Comparison of ENCODE assay signal across 8 mouse cellular contexts in the genomic region with DNA sequence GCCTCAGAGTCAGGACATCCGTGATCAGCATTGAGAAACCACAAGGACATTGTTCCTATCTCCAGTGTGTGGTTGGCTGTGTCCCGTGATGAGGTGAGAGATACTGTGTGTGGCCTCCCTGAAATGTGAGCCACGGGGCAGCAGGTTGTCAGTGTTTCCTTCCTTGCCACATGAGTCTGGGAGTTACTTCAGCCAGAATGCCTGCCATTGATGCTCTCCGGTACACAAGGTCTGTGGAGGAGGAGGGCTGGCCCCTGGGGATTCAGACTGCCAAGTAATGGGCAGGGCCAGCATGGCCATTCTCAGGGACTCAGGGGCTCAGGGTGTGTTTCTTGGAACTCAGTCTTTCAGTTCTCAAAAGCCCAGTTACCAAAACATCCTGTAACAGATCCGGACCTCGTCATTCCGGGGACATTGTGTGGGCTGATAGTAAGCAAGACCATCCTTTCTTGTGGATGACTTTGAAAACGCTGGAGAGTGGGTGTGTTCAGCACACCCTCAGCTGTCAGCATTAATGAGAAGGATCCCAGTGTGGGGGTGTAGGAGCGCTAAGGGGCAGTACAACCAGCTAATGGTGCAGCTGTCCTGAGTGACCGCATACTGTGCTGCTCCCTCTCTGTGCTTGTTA. TPM values are rescaled to one million over a fixed set of nuclear protein-coding genes. Genes with fewer than 3 reads are reported as not detected.
DNase-seq lines count a peak whose midpoint lies in the region; ATAC-seq and TF ChIP-seq lines count a peak whose summit lies in the region.
"Had no signal": no experiment of that assay in that cellular context is flagged by ENCODE, and none has a peak within 500 bp of the region (broad histone marks: within the 10 kb centered on the region; RNA-seq: fewer than 3 reads in every experiment).

No protein-coding gene starts in this region.

- H3K9me3 ChIP-seq in MEL (replicated peaks; ENCODE audit: insufficient read depth, low read length) = no peaks in the 10 kb centered on the region
- no peaks in the 10 kb centered on the region for H3K9me3 ChIP-seq in heart, embryonic 12.5 days (replicated peaks)
- no peaks in the 10 kb centered on the region for H3K9me3 ChIP-seq in liver, embryonic 13.5 days (replicated peaks)
- no peaks in the 10 kb centered on the region for H3K9me3 ChIP-seq in forebrain, embryonic 13.5 days (replicated peaks)
- H3K9me3 ChIP-seq: neural tube, embryonic 12.5 days had no signal

- WGBS in heart, embryonic 12.5 days = 53% methylated on average over 10 of the region's 10 CpGs
- 22% methylated on average over 10 of the region's 10 CpGs for WGBS in liver, embryonic 13.5 days (ENCODE audit: insufficient replicate concordance)
- 81% methylated on average over 10 of the region's 10 CpGs for WGBS in forebrain, embryonic 13.5 days

- ATAC-seq in heart, embryonic 12.5 days (ENCODE audit: insufficient number of reproducible peaks, low FRiP score) = no peak
- no peak for ATAC-seq in liver, embryonic 13.5 days (ENCODE audit: low read depth)
- no peak for ATAC-seq in cerebellum, adult (ENCODE audit: insufficient number of reproducible peaks, low FRiP score, low TSS enrichment)
- no peak for ATAC-seq in forebrain, embryonic 13.5 days

- peak; percentile 85 for DNase-seq in MEL (ENCODE audit: low read depth, low spot score)
- DNase-seq in liver, embryonic 13.5 days = peak; percentile 19
- DNase-seq in embryo, embryonic 10.5 days (ENCODE audit: low spot score) = no peak

- H3K9ac ChIP-seq in MEL (ENCODE audit: control insufficient read depth, low read depth, low read length, poor library complexity, severe bottlenecking) = peak overlapping the region; percentile 53
- no peak overlapping the region for H3K9ac ChIP-seq in heart, embryonic 12.5 days
- peak overlapping the region; percentile 85 for H3K9ac ChIP-seq in liver, embryonic 13.5 days
- H3K9ac ChIP-seq in forebrain, embryonic 13.5 days = no peak overlapping the region
- H3K9ac ChIP-seq: neural tube, embryonic 12.5 days had no signal

- H3K79me2 ChIP-seq in C2C12 (ENCODE audit: control insufficient read depth, insufficient read depth) = peaks cover 72% of the 10 kb centered on the region
- peaks cover 20% of the 10 kb centered on the region for H3K79me2 ChIP-seq in MEL (ENCODE audit: control insufficient read depth, insufficient read depth, low read length, poor library complexity)

- peak; percentile 18 to 29; a peak in 1 of 4 replicates for TF ChIP-seq POLR2A in MEL (IDR thresholded peaks at IDR 0.05; ENCODE audit: control insufficient read depth in 1 of 2, insufficient read depth in 1 of 2, low read depth in 1 of 2, low read length in 2 of 2, poor library complexity in 1 of 2)

- TF ChIP-seq EP300 in MEL (IDR thresholded peaks at IDR 0.05; ENCODE audit: low read depth in 1 of 2, low read length in 2 of 2) = peak; percentile 52 to 80; a peak in 3 of 4 replicates

- peak overlapping the region; percentile 70 for H3K27ac ChIP-seq in MEL (ENCODE audit: control insufficient read depth, low read depth, low read length)
- H3K27ac ChIP-seq in heart, embryonic 12.5 days (ENCODE audit: poor library complexity, severe bottlenecking) = no peak overlapping the region
- peak overlapping the region; percentile 73 for H3K27ac ChIP-seq in liver, embryonic 13.5 days
- H3K27ac ChIP-seq in forebrain, embryonic 13.5 days = no peak overlapping the region
- H3K27ac ChIP-seq: neural tube, embryonic 12.5 days had no signal

- TF ChIP-seq CTCF in C2C12 (IDR thresholded peaks at IDR 0.05; ENCODE audit: control insufficient read depth, insufficient read depth, insufficient read length) (no peak), MEL (IDR thresholded peaks at IDR 0.05 in 2 of 3, conservative IDR thresholded peaks at IDR 0.05 in 1 of 3; ENCODE audit: control insufficient read depth in 1 of 3, insufficient read depth in 1 of 3, low read depth in 2 of 3, low read length in 3 of 3, poor library complexity in 1 of 3, severe bottlenecking in 1 of 3) (no peak)

- peak overlapping the region; percentile 15 for H3ac ChIP-seq in C2C12 (ENCODE audit: control insufficient read depth, insufficient read length, low read depth)

- H3K4me2 ChIP-seq in heart, embryonic 12.5 days = peak overlapping the region; percentile 27; the same call in 1 of the 2 replicates
- H3K4me2 ChIP-seq in liver, embryonic 13.5 days = peak overlapping the region; percentile 92
- no peak overlapping the region for H3K4me2 ChIP-seq in forebrain, embryonic 13.5 days

- peaks cover 14 to 29% of the 10 kb centered on the region in 2 experiments for H3K4me1 ChIP-seq in MEL (ENCODE audit: control insufficient read depth in 1 of 2, insufficient read depth in 2 of 2, low read length in 2 of 2)
- peaks cover 43% of the 10 kb centered on the region for H3K4me1 ChIP-seq in heart, embryonic 12.5 days (replicated peaks)
- peaks cover 73% of the 10 kb centered on the region for H3K4me1 ChIP-seq in liver, embryonic 13.5 days (replicated peaks)
- peaks cover 27% of the 10 kb centered on the region for H3K4me1 ChIP-seq in forebrain, embryonic 13.5 days

- TF ChIP-seq RAD21 in MEL (IDR thresholded peaks at IDR 0.05; ENCODE audit: low read depth, low read length) = no peak

- H3K27me3 ChIP-seq in C2C12 (ENCODE audit: control insufficient read depth, insufficient read depth, insufficient read length) (no peaks in the 10 kb centered on the region), MEL (ENCODE audit: control insufficient read depth in 1 of 2, insufficient read depth in 2 of 2, low read length in 2 of 2) (no peaks in the 10 kb centered on the region)
- no peaks in the 10 kb centered on the region for H3K27me3 ChIP-seq in heart, embryonic 12.5 days (replicated peaks)
- H3K27me3 ChIP-seq in liver, embryonic 13.5 days = no peaks in the 10 kb centered on the region
- H3K27me3 ChIP-seq in forebrain, embryonic 13.5 days = no peaks in the 10 kb centered on the region
- H3K27me3 ChIP-seq: neural tube, embryonic 12.5 days had no signal

- H3K4me3 ChIP-seq in C2C12 (ENCODE audit: insufficient read depth, poor library complexity, severe bottlenecking) (peak overlapping the region; percentile 7), MEL (ENCODE audit: control insufficient read depth in 1 of 2, insufficient read depth in 1 of 2, low read depth in 2 of 2, low read length in 2 of 2) (peak overlapping the region; percentile 42 to 46)
- no peak overlapping the region for H3K4me3 ChIP-seq in heart, embryonic 12.5 days
- H3K4me3 ChIP-seq in liver, embryonic 13.5 days (replicated peaks) = peak overlapping the region; percentile 80
- no peak overlapping the region for H3K4me3 ChIP-seq in forebrain, embryonic 13.5 days
- H3K4me3 ChIP-seq: neural tube, embryonic 12.5 days had no signal

- H3K36me3 ChIP-seq in C2C12 (ENCODE audit: control insufficient read depth, insufficient read depth) (peaks cover 30% of the 10 kb centered on the region), MEL (ENCODE audit: control insufficient read depth in 1 of 2, insufficient read depth in 2 of 2, low read length in 2 of 2) (peaks cover 0 to 24% of the 10 kb centered on the region in 2 experiments; a peak in 3 of 4 replicates)
- peaks cover 26% of the 10 kb centered on the region for H3K36me3 ChIP-seq in heart, embryonic 12.5 days
- peaks cover 32% of the 10 kb centered on the region for H3K36me3 ChIP-seq in liver, embryonic 13.5 days
- H3K36me3 ChIP-seq in forebrain, embryonic 13.5 days (ENCODE audit: poor library complexity, severe bottlenecking) = peaks cover 16% of the 10 kb centered on the region; the same call in 1 of the 2 replicates

- peaks cover 57% of the 10 kb centered on the region for H3K79me3 ChIP-seq in C2C12 (ENCODE audit: low read depth)

RNA-seq across cellular contexts. Expression of a gene that starts 2.4 kb away (rescaled TPM):
- polyA plus RNA-seq in C2C12 (2012; fragmentation: generic; extraction: Trizol) (96.1 TPM), MEL (2012; ENCODE audit: insufficient read depth in 1 of 2, insufficient read length in 2 of 2, low read depth in 1 of 2, low replicate concordance in 2 of 2, missing spikeins in 1 of 2) (10 to 100 TPM in 1 of 2 experiments, not detected in 1; 53.1 TPM)
- total RNA-seq in MEL (2012; rRNA removed) = 41.1 and 50.4 TPM in 2 replicates
- polyA plus RNA-seq in heart, embryonic 12.5 days (2016; fragmentation: Nextera tagmentation; extraction: Ambion mirVana) = 103 and 104 TPM in 2 replicates
- 64.1 and 73.2 TPM in 2 replicates for polyA plus RNA-seq in liver, embryonic 13.5 days (2015; fragmentation: Nextera tagmentation; extraction: Ambion mirVana)
- 57.8 and 63.6 TPM in 2 replicates for polyA plus RNA-seq in forebrain, embryonic 13.5 days (2015; fragmentation: Nextera tagmentation; extraction: Ambion mirVana)

RNA-seq across cellular contexts. Expression of a gene that starts 22.0 kb away (rescaled TPM):
- polyA plus RNA-seq in C2C12 (2012; fragmentation: generic; extraction: Trizol) (152 TPM), MEL (2012; ENCODE audit: insufficient read depth in 1 of 2, insufficient read length in 2 of 2, low read depth in 1 of 2, low replicate concordance in 2 of 2, missing spikeins in 1 of 2) (100 to 1,000 TPM in 1 of 2 experiments, not detected in 1; 342 TPM)
- 145 and 151 TPM in 2 replicates for total RNA-seq in MEL (2012; rRNA removed)
- 177 and 184 TPM in 2 replicates for polyA plus RNA-seq in heart, embryonic 12.5 days (2016; fragmentation: Nextera tagmentation; extraction: Ambion mirVana)
- 118 and 127 TPM in 2 replicates for polyA plus RNA-seq in liver, embryonic 13.5 days (2015; fragmentation: Nextera tagmentation; extraction: Ambion mirVana)
- polyA plus RNA-seq in forebrain, embryonic 13.5 days (2015; fragmentation: Nextera tagmentation; extraction: Ambion mirVana) = 329 and 347 TPM in 2 replicates

RNA-seq across cellular contexts. Expression of a gene that starts 22.1 kb away (rescaled TPM):
- 5.1 TPM for polyA plus RNA-seq in C2C12 (2012; fragmentation: generic; extraction: Trizol)
- total RNA-seq in MEL (2012; rRNA removed) = 3.5 and 3.7 TPM in 2 replicates
- 1 to 10 TPM in 1 of 2 experiments, not detected in 1; 1.0 TPM for polyA plus RNA-seq in MEL (2012; ENCODE audit: insufficient read depth in 1 of 2, insufficient read length in 2 of 2, low read depth in 1 of 2, low replicate concordance in 2 of 2, missing spikeins in 1 of 2)
- 14.5 TPM in 1 of 2 replicates, not detected in the other for polyA plus RNA-seq in heart, embryonic 12.5 days (2016; fragmentation: Nextera tagmentation; extraction: Ambion mirVana)
- 1.1 and 5.3 TPM in 2 replicates for polyA plus RNA-seq in liver, embryonic 13.5 days (2015; fragmentation: Nextera tagmentation; extraction: Ambion mirVana)
- polyA plus RNA-seq in forebrain, embryonic 13.5 days (2015; fragmentation: Nextera tagmentation; extraction: Ambion mirVana) = 2.3 TPM in 1 of 2 replicates, not detected in the other

RNA-seq across cellular contexts. Expression of a gene that starts 38.2 kb away (rescaled TPM):
- 85.5 TPM for polyA plus RNA-seq in C2C12 (2012; fragmentation: generic; extraction: Trizol)
- total RNA-seq in MEL (2012; rRNA removed) = 55.2 and 62.4 TPM in 2 replicates
- polyA plus RNA-seq in MEL (2012; ENCODE audit: insufficient read depth in 1 of 2, insufficient read length in 2 of 2, low read depth in 1 of 2, low replicate concordance in 2 of 2, missing spikeins in 1 of 2) = 100 to 1,000 TPM in 1 of 2 experiments, not detected in 1; 112 TPM
- 69.5 and 72.8 TPM in 2 replicates for polyA plus RNA-seq in heart, embryonic 12.5 days (2016; fragmentation: Nextera tagmentation; extraction: Ambion mirVana)
- polyA plus RNA-seq in liver, embryonic 13.5 days (2015; fragmentation: Nextera tagmentation; extraction: Ambion mirVana) = 47.2 and 50.1 TPM in 2 replicates
- 103 and 115 TPM in 2 replicates for polyA plus RNA-seq in forebrain, embryonic 13.5 days (2015; fragmentation: Nextera tagmentation; extraction: Ambion mirVana)

RNA-seq across cellular contexts. Expression of a gene that starts 53.9 kb away (rescaled TPM):
- polyA plus RNA-seq in C2C12 (2012; fragmentation: generic; extraction: Trizol) = 0.47 TPM
- total RNA-seq in MEL (2012; rRNA removed) = 36.7 and 36.9 TPM in 2 replicates
- 10 to 100 TPM in 1 of 2 experiments, not detected in 1; 45.8 TPM for polyA plus RNA-seq in MEL (2012; ENCODE audit: insufficient read depth in 1 of 2, insufficient read length in 2 of 2, low read depth in 1 of 2, low replicate concordance in 2 of 2, missing spikeins in 1 of 2)
- polyA plus RNA-seq in heart, embryonic 12.5 days (2016; fragmentation: Nextera tagmentation; extraction: Ambion mirVana) = 1.5 and 2.5 TPM in 2 replicates
- 10.3 and 10.7 TPM in 2 replicates for polyA plus RNA-seq in liver, embryonic 13.5 days (2015; fragmentation: Nextera tagmentation; extraction: Ambion mirVana)
- 0.34 and 0.37 TPM in 2 replicates for polyA plus RNA-seq in forebrain, embryonic 13.5 days (2015; fragmentation: Nextera tagmentation; extraction: Ambion mirVana)

Comparison
In these comparisons a context has a peak if more than half of its experiments do, and no peak if none do; other contexts are left out.
1. H3K4me3 ChIP-seq: peak in C2C12 (single experiment), MEL (2 of 2) and liver, embryonic 13.5 days (single experiment); none in heart, embryonic 12.5 days (single experiment) and forebrain, embryonic 13.5 days (single experiment).
2. H3K27ac ChIP-seq: peak in MEL (single experiment) and liver, embryonic 13.5 days (single experiment); none in heart, embryonic 12.5 days (single experiment) and forebrain, embryonic 13.5 days (single experiment).
3. H3K9ac ChIP-seq: peak in MEL (single experiment) and liver, embryonic 13.5 days (single experiment); none in heart, embryonic 12.5 days (single experiment) and forebrain, embryonic 13.5 days (single experiment).